Mouse (Mus musculus): ENCODE results near the gene Abcb4. TPM values are rescaled to one million over a fixed set of nuclear protein-coding genes. Genes with fewer than 3 reads are reported as not detected.
"Not testable (repeated sequence)": the region's sequence is repeated elsewhere in the genome, so short reads cannot be mapped to it uniquely, and the experiment has no call there.

Gene Abcb4
- polyA plus RNA-seq, 1 experiment = 7.1 TPM

DNA sequence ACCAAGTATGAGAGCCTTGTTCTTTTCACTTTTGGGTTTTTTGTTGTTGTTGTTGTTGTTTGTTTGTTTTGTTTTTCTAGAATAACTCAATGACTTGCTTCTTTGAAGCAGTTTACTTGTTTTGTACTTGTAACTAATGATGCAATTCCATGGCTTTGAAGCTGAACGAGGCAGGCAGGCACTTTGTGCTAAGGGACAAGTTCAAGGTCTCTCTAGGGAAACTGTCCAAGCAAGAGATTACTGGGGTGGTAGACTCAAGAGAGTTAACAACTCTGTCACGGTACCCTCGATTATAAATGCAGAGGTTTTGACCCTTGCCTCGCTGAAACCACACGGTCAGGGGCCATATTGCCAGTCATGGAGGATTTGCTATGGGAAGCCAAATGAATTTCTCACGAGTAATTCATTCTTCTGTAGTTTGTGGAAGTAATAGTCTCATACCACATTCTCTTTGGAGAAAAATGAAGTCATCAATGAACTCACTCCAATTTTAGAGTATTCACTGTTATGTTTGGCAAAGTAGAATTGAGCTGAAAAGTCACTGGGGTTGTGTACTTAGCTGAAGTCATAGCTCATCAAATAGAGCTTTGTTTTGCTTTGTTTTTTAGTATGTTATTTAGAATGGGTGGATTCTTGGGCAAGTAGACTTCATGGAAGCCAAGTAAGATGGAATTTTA, 8.8 kb downstream of the Abcb4 start:
- H3K36me3 ChIP-seq (ENCODE audit: control insufficient read depth) = peaks cover 99% of the 10 kb centered on the region
- no peaks in the 10 kb centered on the region for H3K9me3 ChIP-seq (ENCODE audit: control insufficient read depth, low read length)
- H3K4me1 ChIP-seq (ENCODE audit: control insufficient read depth) = peaks cover 7% of the 10 kb centered on the region
- H3K27me3 ChIP-seq (ENCODE audit: control insufficient read depth) = no peaks in the 10 kb centered on the region
- no peak for TF ChIP-seq TAL1 (IDR thresholded peaks at IDR 0.05; ENCODE audit: low read length)
- TF ChIP-seq GATA1 (IDR thresholded peaks at IDR 0.05; ENCODE audit: low read length) = no peak
- H3K4me3 ChIP-seq (replicated peaks) = no peak overlapping the region

DNA sequence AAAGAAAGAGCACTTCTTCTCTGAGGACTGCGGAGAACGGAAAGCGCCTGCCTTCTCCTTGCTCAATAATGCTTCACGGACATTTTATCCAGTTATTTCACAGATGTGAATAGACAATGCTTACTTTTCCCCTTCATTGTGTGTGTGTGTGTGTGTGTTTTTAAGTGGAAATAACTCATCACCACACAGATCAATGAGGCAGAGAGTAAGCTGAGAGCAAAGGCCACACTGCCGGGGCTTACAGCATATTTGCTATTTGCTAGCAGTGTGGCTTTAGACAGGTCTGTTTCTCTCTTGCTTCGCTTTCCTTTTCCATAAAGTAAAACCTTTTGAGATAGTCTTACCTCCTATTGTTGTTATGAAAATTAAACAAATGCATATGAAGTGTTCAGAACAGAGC, 11.0 kb downstream of the Abcb4 start:
- Histone ChIP-seq H3K4me1 (ENCODE audit: control insufficient read depth) (no peaks in the 10 kb centered on the region; the same call in 1 of the 2 replicates), H3K36me3 (ENCODE audit: control insufficient read depth) (peaks cover 99% of the 10 kb centered on the region), H3K27me3 (ENCODE audit: control insufficient read depth) (no peaks in the 10 kb centered on the region), H3K9me3 (ENCODE audit: control insufficient read depth, low read length) (no peaks in the 10 kb centered on the region), H3K4me3 (replicated peaks) (no peak overlapping the region)
- no peak for TF ChIP-seq TAL1 (IDR thresholded peaks at IDR 0.05; ENCODE audit: low read length)
- TF ChIP-seq GATA1 (IDR thresholded peaks at IDR 0.05; ENCODE audit: low read length) = no peak

DNA sequence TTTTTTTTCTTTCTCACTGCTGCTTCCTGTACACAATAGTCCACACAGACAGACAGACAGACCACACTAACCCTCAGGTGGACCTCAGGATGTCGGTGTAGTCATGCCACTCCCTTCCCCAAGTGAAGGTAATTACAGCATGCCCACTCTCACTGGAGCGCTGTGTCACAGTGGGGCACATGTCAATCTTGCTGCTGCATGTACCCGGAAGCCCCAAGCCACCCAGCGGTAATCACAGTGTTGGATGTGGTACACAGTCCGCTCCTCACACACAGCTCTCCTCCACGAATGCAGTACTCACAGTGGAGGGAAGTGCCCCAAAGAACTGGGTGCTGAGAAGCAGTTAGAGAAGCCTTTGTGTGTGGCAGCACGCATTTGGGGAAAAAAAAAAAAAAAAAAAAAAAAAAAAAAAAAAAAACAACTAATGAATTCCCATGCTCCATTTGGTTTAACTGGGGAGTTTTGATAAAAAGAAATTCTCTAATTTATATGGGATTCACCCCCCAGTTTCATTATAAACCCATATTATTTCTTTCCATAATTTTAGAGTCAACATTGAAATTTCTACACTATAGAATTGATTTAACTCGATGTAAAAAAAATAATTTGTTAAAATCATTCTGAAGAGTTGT, 18.2 kb downstream of the Abcb4 start:
- H3K4me3 ChIP-seq (replicated peaks) = no peak overlapping the region

DNA sequence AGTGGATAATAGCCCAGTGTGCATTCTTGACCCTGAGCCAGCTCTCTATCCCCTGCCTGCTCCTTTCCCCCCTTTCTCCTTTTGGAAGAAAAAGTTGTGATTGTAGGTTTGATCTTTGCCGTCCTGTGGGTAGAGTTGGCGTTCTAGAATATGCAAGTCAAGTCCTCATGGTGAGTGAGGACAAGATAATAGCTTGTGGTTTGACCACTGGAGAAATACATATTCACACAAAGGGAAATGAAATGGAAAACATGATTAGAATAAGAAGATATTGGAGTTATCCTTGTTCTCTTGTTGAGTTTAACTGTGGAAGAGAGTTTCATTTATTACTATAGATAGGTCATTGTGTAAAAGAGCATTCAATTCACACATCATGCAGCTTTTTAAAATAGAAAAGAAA, 22.9 kb downstream of the Abcb4 start:
- TF ChIP-seq GATA1 (IDR thresholded peaks at IDR 0.05; ENCODE audit: low read length) (no peak), TAL1 (IDR thresholded peaks at IDR 0.05; ENCODE audit: low read length) (no peak)
- Histone ChIP-seq H3K9me3 (ENCODE audit: control insufficient read depth, low read length) (no peaks in the 10 kb centered on the region), H3K4me1 (ENCODE audit: control insufficient read depth) (peaks cover 1% of the 10 kb centered on the region; the same call in 1 of the 2 replicates), H3K27me3 (ENCODE audit: control insufficient read depth) (no peaks in the 10 kb centered on the region), H3K36me3 (ENCODE audit: control insufficient read depth) (peaks cover 97% of the 10 kb centered on the region), H3K4me3 (replicated peaks) (no peak overlapping the region)

More for the DNA sequence above, 18.2 kb downstream of the Abcb4 start:
- peaks cover 97% of the 10 kb centered on the region for H3K36me3 ChIP-seq (ENCODE audit: control insufficient read depth)
- no peaks in the 10 kb centered on the region for H3K27me3 ChIP-seq (ENCODE audit: control insufficient read depth)
- TF ChIP-seq GATA1 (IDR thresholded peaks at IDR 0.05; ENCODE audit: low read length) (no peak), TAL1 (IDR thresholded peaks at IDR 0.05; ENCODE audit: low read length) (no peak)
- no peaks in the 10 kb centered on the region for H3K4me1 ChIP-seq (ENCODE audit: control insufficient read depth)
- no peaks in the 10 kb centered on the region for H3K9me3 ChIP-seq (ENCODE audit: control insufficient read depth, low read length)

DNA sequence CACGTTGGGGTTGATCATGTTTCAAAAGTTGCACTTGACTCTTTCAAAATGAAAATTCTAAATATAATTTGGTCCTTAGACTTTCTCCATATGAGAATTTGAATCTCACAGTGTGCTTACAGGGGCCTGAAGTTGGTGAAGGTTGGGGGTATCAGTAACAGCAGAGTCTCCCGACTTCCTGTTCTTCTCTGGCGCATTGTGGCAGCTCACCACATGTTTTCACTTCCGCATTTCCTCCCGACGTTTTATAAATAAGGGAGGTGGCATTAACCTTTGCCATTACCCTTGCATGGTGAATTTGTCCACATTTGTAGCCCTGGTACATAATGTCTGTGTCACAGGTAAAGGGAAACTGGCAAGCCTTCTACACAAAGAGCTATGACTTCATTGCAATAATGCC, 23.6 kb downstream of the Abcb4 start:
- Histone ChIP-seq H3K9me3 (ENCODE audit: control insufficient read depth, low read length) (no peaks in the 10 kb centered on the region), H3K36me3 (ENCODE audit: control insufficient read depth) (peaks cover 94% of the 10 kb centered on the region), H3K27me3 (ENCODE audit: control insufficient read depth) (no peaks in the 10 kb centered on the region), H3K4me1 (ENCODE audit: control insufficient read depth) (peaks cover 1% of the 10 kb centered on the region; the same call in 1 of the 2 replicates), H3K4me3 (replicated peaks) (no peak overlapping the region)
- TF ChIP-seq TAL1 (IDR thresholded peaks at IDR 0.05; ENCODE audit: low read length) (no peak), GATA1 (IDR thresholded peaks at IDR 0.05; ENCODE audit: low read length) (no peak)

DNA sequence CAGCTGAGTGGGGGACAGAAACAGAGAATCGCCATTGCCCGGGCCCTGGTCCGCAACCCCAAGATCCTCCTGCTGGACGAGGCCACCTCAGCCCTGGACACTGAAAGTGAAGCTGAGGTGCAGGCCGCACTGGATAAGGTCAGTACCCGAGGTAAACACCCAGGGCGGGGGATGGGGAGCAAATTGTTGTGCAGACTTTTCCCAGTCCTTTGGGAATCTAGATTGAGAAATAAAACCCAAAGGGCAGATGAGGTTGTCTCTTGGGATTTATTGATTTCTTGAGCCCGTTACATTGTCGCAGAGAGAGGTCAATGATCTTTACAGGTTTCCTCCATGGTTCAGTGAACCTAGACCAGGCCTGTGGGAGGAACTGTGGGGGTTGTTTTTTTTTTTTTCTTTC, 34.9 kb downstream of the Abcb4 start:
- TF ChIP-seq TAL1 (IDR thresholded peaks at IDR 0.05; ENCODE audit: low read length) (no peak), GATA1 (IDR thresholded peaks at IDR 0.05; ENCODE audit: low read length) (no peak)
- no peaks in the 10 kb centered on the region for H3K4me1 ChIP-seq (ENCODE audit: control insufficient read depth)
- no peaks in the 10 kb centered on the region; the same call in 1 of the 2 replicates for H3K9me3 ChIP-seq (ENCODE audit: control insufficient read depth, low read length)
- peaks cover 97% of the 10 kb centered on the region for H3K36me3 ChIP-seq (ENCODE audit: control insufficient read depth)
- H3K4me3 ChIP-seq (replicated peaks) = no peak overlapping the region
- H3K27me3 ChIP-seq (ENCODE audit: control insufficient read depth) = no peaks in the 10 kb centered on the region

DNA sequence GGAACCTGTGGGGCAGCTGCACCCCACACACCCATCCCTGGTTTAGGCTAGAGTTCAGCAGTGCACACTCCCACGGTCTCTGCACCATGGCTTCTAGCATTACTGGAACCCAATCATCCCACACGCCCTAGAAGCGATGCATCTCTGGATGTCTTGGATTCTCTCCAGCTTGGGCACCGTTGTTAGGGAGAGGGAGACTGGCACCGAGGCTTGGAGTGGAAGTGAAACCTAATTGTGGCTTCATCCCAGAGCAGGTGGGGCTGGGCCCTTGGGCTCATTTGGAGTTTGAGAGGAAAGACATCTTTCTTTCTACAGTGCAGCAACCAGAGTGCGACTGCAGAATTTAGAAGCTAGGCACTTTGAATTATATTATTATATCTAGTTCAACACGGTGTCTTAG, 44.4 kb downstream of the Abcb4 start:
- peaks cover 94% of the 10 kb centered on the region for H3K36me3 ChIP-seq (ENCODE audit: control insufficient read depth)
- H3K4me3 ChIP-seq (replicated peaks) = no peak overlapping the region
- H3K27me3 ChIP-seq (ENCODE audit: control insufficient read depth) = no peaks in the 10 kb centered on the region
- H3K4me1 ChIP-seq (ENCODE audit: control insufficient read depth) = no peaks in the 10 kb centered on the region
- TF ChIP-seq GATA1 (IDR thresholded peaks at IDR 0.05; ENCODE audit: low read length) = no peak
- no peak for TF ChIP-seq TAL1 (IDR thresholded peaks at IDR 0.05; ENCODE audit: low read length)
- no peaks in the 10 kb centered on the region for H3K9me3 ChIP-seq (ENCODE audit: control insufficient read depth, low read length)

DNA sequence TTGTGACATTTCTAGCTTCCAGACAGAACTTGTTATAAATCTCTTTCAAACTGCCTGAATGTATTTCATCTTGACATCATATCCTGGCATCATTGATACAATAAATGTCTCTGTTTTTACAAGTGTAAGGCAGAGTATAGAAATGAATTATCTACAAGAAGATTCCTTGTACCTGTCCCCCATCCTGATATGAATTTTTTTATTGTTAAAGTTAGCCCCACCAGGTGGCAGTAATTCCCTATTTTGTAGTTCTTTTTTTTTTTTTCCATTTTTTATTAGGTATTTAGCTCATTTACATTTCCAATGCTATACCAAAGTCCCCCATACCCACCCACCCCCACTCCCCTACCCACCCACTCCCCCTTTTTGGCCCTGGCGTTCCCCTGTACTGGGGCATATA, 47.7 kb downstream of the Abcb4 start:
- not testable (repeated sequence) for H3K27me3 ChIP-seq (ENCODE audit: control insufficient read depth); H3K9me3 ChIP-seq (ENCODE audit: control insufficient read depth, low read length); H3K4me3 ChIP-seq (replicated peaks); H3K4me1 ChIP-seq (ENCODE audit: control insufficient read depth)
- peaks cover 89% of the 10 kb centered on the region for H3K36me3 ChIP-seq (ENCODE audit: control insufficient read depth)

DNA sequence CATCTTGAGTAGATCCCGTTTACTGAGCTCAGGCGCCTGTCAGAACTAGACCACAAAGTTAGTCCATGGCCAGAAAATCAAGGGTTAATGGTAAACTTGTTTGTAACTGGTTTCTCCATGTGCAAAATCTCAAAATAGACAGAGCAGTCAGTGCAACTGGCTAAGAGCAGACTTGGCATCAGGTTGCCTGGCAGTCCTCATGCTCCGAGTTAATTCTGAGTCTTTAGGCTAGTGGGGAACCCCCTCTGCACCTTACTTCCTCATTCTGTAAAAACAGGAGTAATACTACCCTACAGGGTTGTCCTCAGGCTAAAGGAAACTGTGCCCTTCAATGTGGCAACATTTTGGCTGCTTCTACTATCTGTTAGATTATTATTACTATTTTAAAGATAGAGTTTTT, 50.3 kb downstream of the Abcb4 start:
- Histone ChIP-seq H3K36me3 (ENCODE audit: control insufficient read depth) (peaks cover 88% of the 10 kb centered on the region), H3K4me3 (replicated peaks) (no peak overlapping the region), H3K4me1 (ENCODE audit: control insufficient read depth) (no peaks in the 10 kb centered on the region), H3K27me3 (ENCODE audit: control insufficient read depth) (no peaks in the 10 kb centered on the region), H3K9me3 (ENCODE audit: control insufficient read depth, low read length) (no peaks in the 10 kb centered on the region)
- TF ChIP-seq GATA1 (IDR thresholded peaks at IDR 0.05; ENCODE audit: low read length) (no peak), TAL1 (IDR thresholded peaks at IDR 0.05; ENCODE audit: low read length) (no peak)

Data from erythroblast, embryonic 14.5 days (primary cell).